Mouse (Mus musculus) brain, embryonic 14.5 days (tissue): ENCODE measurements at regions not wholly inside any gene's neighbourhood (a gene's known extent, or its start where the extent isn't known, plus 50 kb on each side); places are given as distances from the start of the nearest gene placed in this dataset.

ENCODE experiments used
- DNase-seq: peaks from one replicate; pipeline ENCODE4 v3.0.0-alpha.2; 2011; ENCODE audit warnings: low read depth
- CTCF ChIP-seq: fragments of 200-500 bp; IDR thresholded peaks from 2 replicates; pipeline ENCODE4 v1.5.1; 2012; ENCODE audit warnings: inconsistent platforms, mild to moderate bottlenecking, moderate library complexity, borderline replicate concordance; ENCODE audit not compliant: insufficient read depth, insufficient read length; ENCODE audit errors: extremely low read depth
- POLR2A ChIP-seq: fragments of 200-500 bp; IDR thresholded peaks from 2 replicates; pipeline ENCODE4 v1.6.1; 2012; ENCODE audit warnings: mild to moderate bottlenecking, inconsistent platforms, borderline replicate concordance; ENCODE audit not compliant: poor library complexity, insufficient read depth, insufficient read length, severe bottlenecking; ENCODE audit errors: extremely low read depth

DNA sequence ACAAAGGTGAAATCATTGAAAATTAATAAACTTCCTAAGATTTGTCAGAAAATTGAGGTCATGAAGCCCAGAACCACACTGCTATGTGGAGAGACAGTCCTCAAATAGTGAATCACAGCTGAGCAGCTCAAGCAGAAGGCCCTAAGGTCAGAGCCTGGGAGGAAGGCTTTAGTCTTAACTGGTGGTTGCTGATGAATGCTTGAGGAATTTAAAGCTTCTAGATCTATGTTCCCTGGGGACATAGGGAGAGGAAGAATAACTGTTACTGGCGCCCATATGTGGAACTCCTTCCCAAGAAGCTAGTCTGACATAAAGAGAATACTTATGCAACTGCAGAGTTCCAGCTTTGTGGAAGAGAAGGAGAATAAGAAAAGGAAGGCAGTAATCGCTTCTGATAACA lies 919.5 kb downstream of the D3Ertd751e start:
- DNase-seq: no peak
- TF ChIP-seq POLR2A: no peak
- TF ChIP-seq CTCF: no peak

DNA sequence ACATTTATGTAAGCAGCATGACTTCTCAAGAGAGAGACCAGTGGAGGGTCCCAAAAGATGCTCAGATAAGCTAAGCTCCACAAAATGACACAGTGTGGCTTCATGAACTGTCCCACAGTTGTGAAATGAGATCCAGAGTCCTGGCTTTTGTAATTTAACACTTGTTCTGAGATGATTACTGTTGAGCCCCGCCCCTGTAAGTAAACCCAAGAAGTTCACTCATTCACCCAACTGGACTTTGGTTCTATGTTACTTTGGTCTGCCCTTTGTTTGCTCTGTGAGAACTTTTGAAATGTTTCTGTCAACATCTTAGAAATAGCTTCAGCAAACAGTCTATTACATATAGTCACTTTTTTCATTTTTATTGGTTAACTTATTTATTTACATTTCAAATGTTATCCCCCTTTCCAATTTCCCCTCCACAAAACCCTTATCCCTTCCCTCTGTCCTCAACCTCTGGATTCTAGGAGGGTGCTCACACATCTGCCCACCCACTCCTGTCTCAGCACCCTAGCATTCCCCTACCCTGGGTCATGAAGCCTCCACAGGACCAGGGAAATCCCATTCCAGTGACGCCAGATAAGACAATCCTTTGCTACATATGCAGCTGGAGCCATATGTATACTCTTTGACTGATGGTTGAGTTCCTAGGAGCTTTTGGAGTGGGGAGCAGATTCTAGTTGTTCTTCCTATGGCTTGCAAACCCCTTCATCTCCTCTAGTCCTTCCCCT lies 934.4 kb downstream of the D3Ertd751e start:
- no peak for DNase-seq
- TF ChIP-seq POLR2A (no peak), CTCF (no peak)

DNA sequence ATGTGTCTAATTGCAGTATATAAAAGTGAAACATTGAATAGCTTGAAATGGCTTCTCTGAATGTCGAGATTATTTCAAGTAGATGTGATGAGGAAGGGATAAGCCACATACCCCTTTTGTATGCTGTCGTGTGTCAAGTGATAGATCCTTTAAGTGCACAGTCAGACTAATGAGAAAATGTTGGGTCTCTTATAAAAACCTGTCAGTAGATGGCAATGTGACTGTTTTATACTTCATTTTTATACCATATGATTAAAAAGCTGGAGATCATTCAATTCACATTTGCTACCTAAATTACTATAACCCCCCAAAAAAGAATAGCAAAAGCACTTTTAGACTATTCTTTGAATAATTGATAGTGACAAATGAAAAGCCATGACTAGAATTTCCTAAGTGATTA lies 952.3 kb downstream of the D3Ertd751e start:
- peak; percentile 53 for DNase-seq
- TF ChIP-seq CTCF (no peak), POLR2A (no peak)

DNA sequence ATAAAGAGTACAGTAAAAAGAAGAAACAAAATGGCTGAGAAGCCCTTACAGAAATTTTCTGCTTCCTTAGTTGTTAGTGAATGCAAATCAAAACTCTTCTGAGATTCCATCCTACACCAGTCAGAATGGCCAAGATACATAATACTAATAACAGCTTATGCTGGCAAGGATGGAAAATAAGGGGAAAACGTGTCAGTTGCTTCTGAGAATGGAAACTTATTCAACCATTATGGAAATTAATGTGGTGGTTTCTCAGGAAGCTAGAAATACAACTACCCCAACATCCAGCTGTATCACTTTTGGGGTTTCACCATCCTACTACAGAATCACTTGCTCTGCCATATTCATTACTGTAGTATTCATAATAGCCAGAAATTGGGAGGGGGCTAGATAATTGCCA lies 996.5 kb downstream of the D3Ertd751e start:
- TF ChIP-seq CTCF (no peak), POLR2A (no peak)
- no peak for DNase-seq

DNA sequence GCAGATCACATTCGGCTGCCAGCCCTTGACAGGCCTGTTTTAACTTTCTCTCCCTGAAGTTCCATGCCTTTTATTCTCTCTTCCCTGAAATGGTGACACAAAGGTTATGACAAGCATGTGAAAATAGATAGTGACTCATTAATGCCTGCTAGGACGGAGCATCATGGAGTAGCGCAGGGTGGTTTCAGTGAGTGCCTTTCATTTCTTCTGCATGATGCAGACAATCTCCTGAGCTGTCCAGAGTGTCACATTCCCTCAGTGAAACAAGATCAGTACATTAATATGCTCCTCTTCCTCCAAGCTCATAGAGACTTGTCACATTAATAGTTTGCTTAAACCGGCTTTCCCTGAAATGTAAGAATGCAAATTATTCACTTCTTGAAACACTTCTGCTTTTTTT lies 1010.7 kb downstream of the D3Ertd751e start:
- TF ChIP-seq POLR2A (no peak), CTCF (no peak)
- DNase-seq: peak; percentile 35

DNA sequence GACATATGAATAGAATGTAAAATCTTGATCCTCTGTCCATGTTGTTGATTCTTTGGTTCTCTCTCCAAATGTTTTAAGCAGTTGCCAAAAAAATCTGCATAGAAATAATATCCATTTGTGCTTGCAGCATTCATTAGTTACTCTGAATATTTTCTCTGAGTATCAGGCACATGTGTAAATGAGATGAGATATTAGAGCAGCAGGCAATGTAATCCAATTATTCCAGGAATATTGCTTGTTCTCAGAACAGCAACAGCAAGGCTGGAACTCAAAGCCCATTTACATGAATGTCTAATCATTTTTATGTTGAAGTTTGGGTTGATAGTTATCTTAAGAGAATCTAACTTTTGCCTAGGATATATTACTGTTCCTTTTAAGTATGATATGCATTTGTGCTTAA lies 1014.9 kb downstream of the D3Ertd751e start:
- DNase-seq: peak; percentile 35
- no peak for TF ChIP-seq POLR2A
- no peak for TF ChIP-seq CTCF

DNA sequence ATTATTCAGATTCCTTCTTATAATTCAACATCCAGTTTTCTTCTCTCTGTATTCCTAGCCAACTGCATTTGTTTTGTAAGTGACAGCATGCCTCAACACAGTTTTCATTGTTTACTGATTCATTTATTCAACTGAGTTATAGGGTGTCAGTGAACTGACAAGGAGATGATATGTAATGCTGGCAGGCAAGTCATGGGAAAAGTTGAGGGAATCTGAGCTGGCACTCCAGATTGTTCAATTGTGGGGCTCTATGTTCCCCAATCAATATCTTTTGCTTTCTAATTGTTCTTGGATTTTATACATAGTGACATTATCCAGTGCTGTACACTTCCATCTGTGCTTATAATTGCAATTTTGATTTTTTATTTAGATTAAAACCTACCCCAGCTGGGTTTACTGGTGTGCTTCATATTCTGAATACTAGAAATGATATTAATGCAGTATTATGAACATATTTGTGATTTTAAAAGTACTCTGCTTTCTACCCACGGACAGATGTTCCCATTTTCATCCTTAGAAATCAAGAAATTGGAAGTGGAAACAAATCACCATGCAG lies 1015.5 kb downstream of the D3Ertd751e start:
- TF ChIP-seq POLR2A: no peak
- no peak for TF ChIP-seq CTCF
- peak; percentile 60 for DNase-seq

DNA sequence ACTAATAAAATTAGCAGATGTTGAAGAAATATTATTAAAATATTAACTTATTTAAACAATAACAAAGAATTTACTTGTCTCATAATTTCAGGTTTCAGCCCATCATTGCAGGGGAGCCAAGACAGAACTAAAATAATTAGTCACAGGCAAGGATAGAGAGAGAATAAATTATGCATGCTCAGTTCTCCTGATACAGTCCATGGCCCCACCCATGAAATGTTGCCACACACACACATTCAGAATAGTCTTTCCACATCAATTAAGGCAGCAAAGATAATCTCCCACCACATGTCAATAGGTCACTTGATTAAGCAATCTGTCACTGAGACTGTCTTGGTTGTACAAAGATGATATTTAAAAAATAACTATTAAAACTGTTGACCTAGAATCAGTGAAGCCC lies 1019.8 kb downstream of the D3Ertd751e start:
- TF ChIP-seq POLR2A (no peak), CTCF (no peak)
- no peak for DNase-seq

DNA sequence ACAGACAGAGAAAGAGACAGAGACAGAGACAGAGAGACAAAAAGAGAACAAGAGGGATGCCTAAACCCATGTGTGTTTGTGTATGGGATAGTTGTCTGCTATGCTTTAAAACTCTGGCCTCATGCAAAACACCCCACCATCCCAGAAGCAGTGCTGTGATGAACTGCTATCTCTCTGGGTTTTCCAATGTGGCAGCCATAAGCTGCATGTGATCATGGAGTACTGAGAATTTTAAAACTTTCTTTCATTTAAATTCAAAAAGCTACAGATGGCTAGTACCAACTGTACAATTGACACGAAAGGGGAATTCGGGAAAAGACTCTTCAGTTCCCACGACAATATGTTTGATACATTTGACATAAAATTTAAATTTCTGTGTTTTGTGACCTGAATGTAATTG lies 1041.1 kb downstream of the D3Ertd751e start:
- DNase-seq: no peak
- TF ChIP-seq POLR2A: no peak

DNA sequence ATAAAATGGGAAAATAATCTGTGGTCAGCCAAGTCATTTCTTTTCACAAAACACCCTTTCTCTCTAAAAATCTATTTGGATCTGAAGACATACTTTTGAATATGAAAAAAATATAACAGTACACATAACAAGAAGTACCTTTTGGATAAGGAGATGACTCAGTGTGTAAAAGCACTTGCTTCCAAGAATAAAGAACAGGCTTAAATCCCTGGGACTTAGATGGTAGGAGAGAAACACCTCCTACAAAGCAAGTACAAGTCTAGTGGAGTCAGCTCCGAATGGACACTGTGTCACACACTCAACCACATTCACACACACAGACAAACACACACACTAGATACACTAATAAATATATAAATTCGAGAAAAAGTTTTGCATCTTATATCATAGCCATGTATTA lies 1041.8 kb downstream of the D3Ertd751e start:
- no peak for TF ChIP-seq POLR2A
- TF ChIP-seq CTCF: no peak
- DNase-seq: no peak

DNA sequence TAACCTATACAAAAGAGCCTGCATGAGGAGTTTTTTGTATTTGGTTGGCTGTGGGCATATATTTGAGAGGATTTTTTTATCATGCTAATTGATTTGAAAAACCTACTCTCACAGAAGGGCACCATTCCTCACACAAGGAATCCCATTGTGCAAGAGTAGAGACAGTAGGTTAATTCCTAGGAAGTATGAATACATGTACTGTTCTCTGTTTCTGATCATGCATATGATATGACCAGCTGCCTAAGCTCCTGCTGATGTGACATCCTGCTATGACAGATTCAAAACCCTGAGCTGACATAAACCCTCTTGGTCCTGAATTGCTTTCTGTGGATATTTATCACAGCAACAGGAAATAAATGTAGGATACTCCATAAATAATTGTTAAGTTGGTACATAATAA lies 1048.0 kb downstream of the D3Ertd751e start:
- peak; percentile 30 for DNase-seq
- TF ChIP-seq POLR2A (no peak), CTCF (no peak)

DNA sequence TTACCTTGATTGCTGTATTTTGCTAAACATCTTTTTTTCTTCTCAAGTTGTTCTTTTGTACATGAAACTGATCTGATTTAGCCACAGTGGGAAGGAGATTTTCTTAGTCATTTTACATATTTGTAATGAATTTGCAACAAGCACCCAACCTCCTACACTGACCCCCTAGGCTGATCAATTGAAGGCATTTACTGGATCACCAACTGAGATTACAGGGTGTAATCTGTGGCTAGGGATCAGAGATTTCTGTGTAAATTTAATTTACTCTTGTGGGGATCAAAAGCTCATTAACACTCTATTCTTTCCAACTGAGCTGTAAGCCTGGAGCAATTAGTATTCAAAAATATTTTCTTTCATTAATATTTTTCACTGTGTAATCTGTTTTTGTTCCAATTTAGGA lies 1049.5 kb downstream of the D3Ertd751e start:
- DNase-seq: peak; percentile 59
- TF ChIP-seq POLR2A: no peak
- TF ChIP-seq CTCF: no peak

DNA sequence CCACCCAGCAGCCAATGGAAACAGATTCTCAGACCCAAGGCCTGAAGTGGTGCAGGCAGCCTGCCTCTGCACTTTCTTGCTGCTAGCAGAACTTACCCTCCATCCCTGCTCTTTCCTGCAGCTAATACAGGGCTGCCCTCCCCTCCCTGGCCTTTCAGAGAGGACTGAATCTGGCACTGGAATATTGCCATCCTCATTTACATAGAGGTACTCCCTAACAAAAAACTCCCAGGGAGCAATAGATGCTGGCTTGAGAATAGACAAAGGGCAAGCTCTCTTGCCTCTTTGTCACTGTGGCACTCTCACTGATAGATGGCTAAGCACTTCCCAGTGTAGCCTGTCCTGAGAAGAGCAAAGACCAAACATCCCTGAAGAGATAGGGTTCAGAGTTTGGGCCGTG lies 1088.0 kb downstream of the D3Ertd751e start:
- TF ChIP-seq CTCF (no peak), POLR2A (no peak)
- DNase-seq: peak; percentile 77

DNA sequence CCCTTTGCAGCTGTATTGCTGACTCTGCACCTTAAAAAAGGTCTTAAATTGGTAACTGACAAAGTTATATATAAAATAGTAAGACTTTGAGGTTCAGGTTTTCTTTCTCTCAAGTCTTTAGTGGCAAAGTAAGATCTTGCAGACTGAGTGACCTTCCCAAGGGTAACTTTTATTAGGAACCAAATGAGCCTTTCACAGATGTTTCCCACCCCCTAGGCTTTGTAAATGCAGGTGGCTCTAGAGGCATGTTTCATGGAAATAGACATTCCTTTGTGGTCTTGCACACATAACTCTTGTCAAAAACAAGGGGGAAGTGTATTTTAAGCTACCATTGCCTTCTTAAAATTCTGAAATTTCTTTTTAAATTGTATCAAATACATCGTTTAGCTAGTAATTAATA lies 1125.0 kb downstream of the D3Ertd751e start:
- no peak for DNase-seq
- no peak for TF ChIP-seq CTCF
- no peak for TF ChIP-seq POLR2A

DNA sequence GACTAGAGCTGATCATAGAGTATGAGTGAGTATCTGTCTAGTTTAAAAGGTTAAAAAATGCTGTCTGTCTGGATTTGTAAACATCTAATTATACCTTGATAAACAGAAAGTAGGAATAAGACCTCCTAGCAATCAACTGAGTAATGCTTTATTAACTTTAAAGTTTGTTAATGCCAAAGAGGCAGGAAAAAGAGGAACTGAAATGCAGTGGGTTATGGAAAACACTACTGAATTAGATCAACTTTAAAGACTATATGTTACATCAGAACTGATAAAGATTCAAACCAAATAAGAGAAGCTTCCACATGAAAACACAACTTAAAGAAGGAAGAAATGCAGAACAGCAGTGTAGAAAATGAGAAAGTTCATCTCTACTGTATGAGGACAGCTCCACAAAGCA lies 1136.6 kb downstream of the D3Ertd751e start:
- no peak for DNase-seq
- no peak for TF ChIP-seq POLR2A

DNA sequence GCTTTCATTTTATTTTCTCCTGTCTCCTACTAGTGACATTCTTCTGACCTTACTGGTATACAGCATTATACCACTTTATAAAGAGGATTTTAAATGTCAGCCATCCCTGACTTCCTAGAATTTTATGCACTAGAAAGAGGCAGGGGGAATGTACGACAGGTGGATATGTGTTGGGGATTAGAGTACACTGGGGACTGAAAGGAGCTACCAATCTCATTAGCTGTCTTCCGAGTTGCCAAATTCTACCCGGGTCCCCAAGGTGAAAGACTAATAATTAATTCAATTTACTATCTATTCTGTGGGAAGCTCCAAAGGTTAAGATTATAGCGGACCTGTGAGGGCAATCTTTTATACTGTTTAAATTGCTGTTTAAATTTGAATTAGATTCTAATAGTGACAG lies 1142.1 kb downstream of the D3Ertd751e start:
- DNase-seq: peak; percentile 31
- TF ChIP-seq POLR2A (no peak), CTCF (no peak)
